Mouse (Mus musculus) thymus, postnatal 10 days (tissue): ENCODE data around the gene Gm44503.

Experiments
- DNase-seq, 2 experiments: peaks; one replicate each; pipeline ENCODE4 v3.0.0; 2021; ENCODE audit warnings: low spot score in 2 of 2

Gm44503 gene

GRCm38 (mm10) chr9:73025818-73026636 is 67.4 kb downstream of the Gm44503 start:
- no peak for DNase-seq

- no peak for DNase-seq
Measured at GRCm38 (mm10) chr9:73030443-73030842, 71.8 kb downstream of the Gm44503 start.

- DNase-seq = no peak
Measured at GRCm38 (mm10) chr9:73031421-73031820, 72.8 kb downstream of the Gm44503 start.

DNA sequence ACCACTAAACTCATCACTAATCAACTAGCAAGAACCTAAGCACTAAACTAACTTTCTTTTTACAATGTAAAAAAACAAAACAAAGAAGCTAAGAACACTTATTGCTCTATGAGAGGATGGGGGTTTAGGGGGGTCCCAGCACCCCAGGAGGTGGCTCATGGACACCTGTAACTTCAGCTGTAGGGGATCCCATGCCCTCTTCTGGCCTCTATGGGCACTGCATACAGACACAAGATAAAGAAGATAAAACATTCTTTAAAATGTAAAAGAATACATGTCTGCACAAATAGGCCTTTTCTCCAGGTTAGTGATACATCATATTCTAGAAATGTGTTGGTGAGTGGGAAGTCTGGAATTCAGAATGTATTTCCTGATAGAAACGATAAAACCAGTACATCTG is 74.8 kb downstream of the Gm44503 start:
- DNase-seq = no peak

DNA sequence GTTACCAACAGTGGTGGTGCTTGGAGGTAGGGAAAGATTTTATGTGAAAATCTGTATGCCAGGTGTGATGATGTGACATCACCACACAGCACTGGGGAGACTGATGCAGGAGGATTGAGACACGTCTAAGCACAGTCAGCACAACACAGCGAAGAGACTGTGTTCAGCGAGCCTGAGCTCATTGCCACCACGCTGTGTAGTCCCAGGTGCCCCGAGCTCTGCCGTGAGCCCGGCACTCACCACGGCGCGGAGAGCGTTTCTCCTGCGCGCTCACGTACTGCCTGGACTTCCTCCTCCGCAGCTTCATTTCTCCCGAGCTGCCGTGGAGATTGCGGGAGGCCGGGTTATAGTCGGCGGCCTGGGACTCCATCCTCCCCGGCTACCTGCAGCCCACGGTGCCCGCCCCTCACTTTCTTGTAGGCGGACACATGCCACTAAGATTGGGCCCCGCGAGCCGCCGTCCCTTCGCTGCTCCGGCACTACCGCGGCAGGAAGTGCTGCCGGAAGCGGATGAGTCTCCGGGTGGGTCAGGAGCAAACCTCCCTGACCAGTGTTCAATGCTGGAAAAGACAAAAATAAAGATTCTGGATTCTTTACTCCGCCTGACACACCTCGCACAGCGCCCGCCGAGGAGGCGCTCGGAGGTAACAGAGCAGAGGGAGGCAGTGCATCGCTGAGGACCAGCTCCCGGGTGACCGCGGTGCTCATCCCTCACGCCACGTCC is 80.7 kb downstream of the Gm44503 start:
- DNase-seq = peak; percentile 90 to 91

- no peak for DNase-seq
Measured at GRCm38 (mm10) chr9:73040080-73040479, 81.4 kb downstream of the Gm44503 start, which contains the start of gene Pigb. TSS of gene Pigb (minus strand) at chr9:73040378.

- DNase-seq = peak; percentile 83 to 95
Measured at GRCm38 (mm10) chr9:73044146-73045079, 85.8 kb downstream of the Gm44503 start, which contains the start of gene Rab27a. TSS of gene Rab27a (plus strand) at chr9:73044854.

GRCm38 (mm10) chr9:73045204-73045603 is 86.6 kb downstream of the Gm44503 start:
- DNase-seq = peak; percentile 8 to 10

DNA sequence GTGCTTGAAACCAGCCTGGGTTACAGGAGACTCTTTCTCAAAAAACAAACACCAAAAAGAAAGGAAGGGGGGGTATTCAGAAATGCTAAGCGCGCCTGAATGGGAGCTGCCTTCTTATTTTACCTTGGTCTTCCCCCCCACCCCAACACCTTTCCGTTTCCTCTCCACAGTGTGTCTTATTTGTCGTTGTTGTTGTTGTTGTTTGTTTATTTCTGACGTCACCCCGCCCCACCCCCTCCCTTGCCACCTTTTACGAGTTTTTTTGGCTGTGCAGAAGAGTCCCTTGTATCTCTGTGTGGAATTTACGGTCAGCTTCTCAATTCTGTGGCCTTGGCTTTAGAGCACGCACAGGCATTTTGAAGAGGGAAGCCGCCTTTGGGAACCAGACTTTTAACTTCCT is 87.1 kb downstream of the Gm44503 start:
- no peak for DNase-seq

GRCm38 (mm10) chr9:73047906-73048305 is 89.3 kb downstream of the Gm44503 start:
- DNase-seq = no peak

DNA sequence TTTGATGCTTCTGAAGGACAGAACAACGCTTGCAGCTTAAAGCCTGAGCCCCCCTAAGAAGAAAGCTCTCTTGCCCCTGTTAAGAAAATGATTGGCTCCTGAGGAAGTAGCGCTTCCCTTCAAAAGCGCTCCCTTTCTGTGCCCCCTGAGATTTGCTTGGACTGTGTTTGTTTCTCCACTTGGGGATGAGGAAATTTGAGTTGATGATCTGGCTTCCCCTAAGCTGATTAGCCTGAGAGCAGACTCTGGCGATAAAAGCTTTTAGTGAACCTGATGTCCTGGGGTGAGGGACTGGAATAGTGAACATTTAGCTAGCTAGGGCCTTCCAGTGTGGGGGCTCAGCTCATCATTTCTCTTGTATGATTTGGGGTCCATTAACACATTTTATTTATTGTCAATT is 90.3 kb downstream of the Gm44503 start:
- DNase-seq = no peak

GRCm38 (mm10) chr9:73049833-73050232 is 91.2 kb downstream of the Gm44503 start:
- no peak for DNase-seq

DNA sequence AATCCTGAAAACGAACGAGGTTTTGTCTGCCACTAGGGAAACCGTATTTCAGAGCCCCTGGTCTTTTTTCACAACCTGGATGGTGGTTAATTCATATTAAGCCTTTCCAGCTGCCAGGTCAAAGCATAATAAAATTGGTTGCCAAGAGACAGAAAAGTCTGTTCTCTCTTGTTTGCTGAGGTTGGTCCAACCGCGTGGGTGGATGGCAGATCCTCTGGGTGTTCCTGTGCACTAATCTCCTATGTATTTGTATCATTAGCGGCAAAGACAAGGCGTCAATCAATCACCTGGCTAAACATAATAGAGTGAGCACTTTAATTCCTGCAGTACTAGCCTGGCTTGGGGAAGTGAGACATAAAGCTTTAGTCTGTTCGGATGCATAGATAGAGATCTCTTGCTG is 92.0 kb downstream of the Gm44503 start:
- DNase-seq = no peak

- no peak for DNase-seq
Measured at GRCm38 (mm10) chr9:73055441-73055911, 96.8 kb downstream of the Gm44503 start.

GRCm38 (mm10) chr9:73059224-73059623 is 100.6 kb downstream of the Gm44503 start:
- no peak for DNase-seq

DNA sequence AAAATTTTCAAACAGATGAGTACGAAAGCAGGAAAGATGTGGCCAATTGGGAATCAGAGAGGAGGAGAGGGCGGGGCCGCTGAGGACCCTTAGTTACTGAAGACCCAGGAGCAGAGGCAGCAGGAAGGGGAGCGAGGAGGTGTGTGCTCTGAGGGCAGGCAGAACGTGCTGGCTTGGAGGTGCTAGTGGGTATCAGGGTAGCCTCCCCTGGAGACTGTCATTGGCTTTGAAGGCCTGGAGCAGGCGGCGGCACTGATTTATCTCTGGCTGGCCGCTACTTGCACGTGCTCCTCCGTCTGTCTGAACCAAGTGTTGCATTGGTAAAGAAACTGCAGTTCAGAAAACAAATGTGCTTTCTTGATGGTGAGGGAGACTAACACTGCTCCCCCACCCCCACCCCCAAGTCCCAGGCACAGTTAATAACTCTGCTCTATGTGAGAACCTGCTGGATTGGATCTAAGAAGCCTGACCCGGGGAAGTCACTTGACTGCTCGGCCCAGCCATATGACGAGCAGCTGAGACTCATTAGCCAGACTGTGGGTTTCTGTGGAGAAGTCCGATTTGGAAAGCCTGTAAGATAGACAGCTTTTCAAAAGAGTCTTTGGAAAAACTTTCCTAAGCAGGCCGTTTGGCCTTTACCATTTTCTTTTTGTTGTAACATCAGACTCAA is 105.1 kb downstream of the Gm44503 start:
- no peak for DNase-seq
